Mouse (Mus musculus) 3T3-L1 (cell line): ENCODE measurements at regions not wholly inside any gene's neighbourhood (a gene's known extent, or its start where the extent isn't known, plus 50 kb on each side); places are given as distances from the start of the nearest gene placed in this dataset.

Source experiments
- DNase-seq: peaks from one replicate; pipeline ENCODE4 v3.0.0-alpha.2; 2015; ENCODE audit warnings: low read depth, low spot score

DNA sequence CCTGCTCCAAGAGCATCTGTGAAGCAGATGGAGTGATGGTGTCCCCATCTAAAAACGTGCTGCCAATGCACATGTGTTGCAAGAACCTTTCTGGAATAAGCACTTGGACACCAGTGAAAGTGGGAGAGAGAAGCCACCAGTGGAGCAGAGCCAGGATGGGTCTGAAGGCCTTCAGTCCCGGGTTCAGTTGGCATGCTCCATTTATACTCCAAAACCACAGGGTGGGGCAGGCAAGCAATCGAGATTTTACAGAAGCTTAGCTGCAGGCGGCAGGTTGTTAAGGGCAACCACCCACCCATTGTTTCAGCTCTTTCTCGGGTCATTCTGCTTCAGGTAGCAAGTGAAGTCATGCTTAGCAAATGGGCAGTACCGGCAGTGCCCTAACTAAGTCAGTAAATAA lies 51.8 kb upstream of the Sv2b start:
- no peak for DNase-seq

DNA sequence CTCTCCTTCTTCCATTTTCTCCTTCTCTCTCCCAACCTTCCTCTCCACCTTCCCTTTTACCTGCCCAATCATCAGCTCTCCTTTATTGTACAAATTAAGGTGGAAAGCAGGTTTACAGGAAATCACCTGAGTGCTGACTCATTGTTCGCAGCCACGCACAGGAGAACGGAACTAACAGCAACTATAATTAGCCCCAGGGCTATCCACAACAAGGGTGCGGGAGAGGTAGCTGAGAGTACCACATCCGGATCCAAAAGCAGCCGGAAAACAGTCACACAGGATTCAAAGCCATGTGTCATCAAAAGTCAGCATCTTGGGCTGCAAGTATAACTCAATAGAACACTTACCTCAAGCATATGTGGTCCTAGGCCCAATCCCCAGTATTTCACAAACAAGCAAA lies 53.5 kb upstream of the Sv2b start:
- no peak for DNase-seq

DNA sequence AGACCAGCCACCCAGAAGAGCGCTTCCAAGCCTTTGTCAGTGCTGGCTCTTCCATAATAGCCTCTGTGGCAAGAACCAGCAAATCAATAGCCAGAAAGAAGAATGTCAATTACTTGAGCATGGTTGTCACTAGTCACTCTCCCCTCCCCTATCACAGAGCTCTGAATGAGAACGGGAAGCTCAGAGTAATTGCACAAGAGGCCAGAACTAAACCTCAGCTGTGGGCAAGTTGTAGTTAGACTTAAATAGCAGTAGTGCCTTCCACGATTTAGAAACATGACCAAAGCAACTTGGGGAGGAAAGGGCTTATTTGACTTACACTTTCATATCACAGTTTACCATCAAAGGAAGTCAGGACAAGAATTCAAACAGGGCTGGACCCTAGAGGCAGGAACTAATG lies 56.4 kb upstream of the Sv2b start:
- no peak for DNase-seq

DNA sequence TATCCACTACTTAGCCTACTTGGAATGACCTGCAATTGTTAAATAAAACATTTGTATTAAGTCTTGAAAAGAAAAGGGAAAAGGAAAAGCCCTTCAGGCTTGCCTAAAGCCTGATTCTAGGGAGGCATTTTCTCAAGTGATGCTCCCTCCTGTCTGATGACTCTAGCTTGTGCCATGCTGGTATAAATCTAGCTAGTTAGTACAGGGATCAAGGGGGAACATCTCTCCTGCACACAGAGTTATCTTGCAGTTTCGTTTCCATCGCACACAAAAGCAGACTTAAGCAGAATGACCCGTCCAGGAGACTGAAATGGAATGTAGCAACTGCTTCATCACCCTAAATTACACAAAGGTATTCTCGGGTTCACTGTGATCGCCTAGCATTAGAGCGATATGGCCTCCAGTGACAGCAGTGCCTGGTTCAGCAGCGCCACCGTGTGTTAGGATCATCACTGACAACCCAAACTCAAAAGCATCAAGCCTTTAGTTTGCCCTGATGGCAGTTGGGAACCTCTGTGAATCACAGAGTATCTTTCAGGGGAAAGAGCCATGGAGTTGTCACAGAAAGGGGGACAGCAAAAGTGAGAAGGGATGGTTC lies 57.3 kb upstream of the Sv2b start:
- peak; percentile 79 for DNase-seq

DNA sequence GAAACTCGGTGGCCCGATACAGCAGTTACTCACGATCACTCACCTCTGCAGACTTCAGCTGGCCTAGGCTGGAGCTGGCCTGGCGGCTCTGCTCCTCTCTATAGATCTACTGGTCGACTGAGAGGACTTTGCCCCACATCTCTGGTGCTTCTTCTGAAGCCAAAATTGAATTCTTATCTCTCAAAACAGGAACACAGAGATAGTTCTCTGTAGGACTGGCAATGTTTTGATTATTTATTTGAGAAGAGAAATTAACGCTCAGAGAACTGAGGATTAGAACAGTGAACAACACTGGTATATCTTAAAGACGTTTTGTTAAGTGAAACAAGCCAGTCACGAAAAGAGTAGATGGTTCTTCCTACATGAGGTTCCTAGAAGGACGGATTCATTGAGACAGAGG lies 59.3 kb upstream of the Sv2b start:
- no peak for DNase-seq

DNA sequence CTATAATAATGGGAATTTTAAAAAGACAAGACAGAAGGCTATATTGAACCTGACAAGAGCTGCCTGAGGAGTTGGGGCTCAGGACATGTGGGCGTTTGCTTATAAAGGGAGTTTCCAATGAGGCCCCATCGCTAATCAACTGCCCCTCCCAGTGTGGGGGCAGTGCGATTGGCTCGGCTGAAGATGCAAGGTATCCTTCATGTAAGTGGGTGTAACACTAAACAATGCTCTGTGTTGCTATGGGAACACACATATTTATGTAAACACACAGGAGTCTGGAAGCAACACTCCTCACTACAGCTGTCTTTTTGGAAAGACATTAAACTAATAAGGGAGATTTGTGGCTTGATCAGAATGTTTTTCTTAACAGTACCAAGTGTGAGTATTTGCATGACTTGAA lies 60.3 kb upstream of the Sv2b start:
- DNase-seq: no peak

DNA sequence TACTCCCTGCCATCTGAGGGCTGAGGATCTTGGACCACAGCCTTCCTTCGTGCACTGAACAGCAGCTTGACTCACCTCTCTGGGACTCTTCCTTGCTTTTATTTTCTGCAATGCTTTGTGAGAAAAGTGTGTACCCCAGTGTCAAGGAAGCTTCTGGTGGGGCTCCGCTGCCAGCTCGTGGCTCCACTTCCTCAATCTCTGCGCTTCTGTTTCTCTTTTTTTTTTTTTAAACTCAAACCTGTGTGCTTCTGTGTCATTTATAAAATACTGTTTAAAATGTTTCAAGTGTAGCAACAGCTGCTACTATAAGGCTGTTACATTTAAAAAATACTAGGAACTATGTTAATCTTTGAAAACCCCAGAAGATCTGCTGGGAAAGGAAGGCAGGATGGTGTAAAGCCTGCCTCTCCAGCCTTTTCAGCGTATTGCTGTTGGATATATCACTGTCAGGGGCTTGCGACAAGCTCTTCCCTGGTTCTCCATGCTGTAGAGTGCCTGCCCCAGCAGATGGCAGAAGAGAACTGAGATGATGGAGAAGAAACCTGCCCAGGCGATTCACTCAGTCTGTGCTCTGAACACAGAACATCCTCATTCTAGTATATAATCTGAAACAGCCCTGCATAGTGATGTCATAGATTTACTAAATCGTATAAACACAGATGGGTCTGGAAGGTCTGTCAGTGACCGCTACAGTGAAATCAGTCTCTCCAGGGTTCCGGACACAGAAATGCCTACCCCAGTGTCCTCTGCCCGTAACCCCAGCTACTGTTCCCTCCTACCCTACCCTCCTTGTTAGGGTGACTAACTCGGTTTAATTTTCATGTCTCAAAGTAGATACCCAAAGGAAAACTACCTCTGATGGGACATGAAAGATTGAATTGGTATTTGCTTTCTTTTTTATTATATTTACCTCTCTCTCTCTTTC lies 61.8 kb upstream of the Sv2b start:
- DNase-seq: peak; percentile 86

DNA sequence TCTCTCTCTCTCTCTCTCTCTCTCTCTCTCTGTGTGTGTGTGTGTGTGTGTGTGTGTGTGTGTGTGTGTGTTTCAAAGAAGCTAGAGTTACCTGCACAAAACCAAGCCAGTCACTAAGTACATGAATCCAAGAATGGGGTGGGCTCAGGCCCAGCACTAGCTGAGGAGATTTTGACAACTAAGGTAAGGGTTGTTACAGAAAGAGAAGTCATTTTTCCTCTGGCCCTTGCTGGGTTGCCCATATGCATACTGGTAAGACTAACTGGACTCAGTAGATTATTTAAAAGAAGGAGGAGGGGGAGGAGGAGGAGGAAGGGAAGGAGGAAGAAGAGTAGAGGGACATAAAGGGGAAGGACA lies 62.4 kb upstream of the Sv2b start:
- DNase-seq: no peak

DNA sequence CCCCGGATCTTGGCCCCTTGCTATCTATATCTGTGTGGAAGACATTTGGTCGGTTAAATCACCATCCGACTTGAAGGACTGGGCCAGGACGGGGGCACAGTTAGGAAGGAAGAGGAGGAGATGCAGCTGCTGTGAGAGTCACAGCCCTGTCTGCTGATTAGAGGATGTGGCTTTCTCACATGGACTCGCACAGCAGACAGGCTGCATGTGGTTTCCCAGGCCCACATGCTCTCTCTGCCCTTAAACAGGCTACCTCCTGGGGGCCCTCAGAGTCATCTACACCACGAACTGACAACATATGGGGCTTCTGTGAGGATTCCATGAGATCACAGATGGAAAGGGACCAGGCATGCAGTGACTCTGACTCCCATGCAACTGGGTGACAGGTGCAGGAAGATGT lies 62.9 kb upstream of the Sv2b start:
- no peak for DNase-seq

DNA sequence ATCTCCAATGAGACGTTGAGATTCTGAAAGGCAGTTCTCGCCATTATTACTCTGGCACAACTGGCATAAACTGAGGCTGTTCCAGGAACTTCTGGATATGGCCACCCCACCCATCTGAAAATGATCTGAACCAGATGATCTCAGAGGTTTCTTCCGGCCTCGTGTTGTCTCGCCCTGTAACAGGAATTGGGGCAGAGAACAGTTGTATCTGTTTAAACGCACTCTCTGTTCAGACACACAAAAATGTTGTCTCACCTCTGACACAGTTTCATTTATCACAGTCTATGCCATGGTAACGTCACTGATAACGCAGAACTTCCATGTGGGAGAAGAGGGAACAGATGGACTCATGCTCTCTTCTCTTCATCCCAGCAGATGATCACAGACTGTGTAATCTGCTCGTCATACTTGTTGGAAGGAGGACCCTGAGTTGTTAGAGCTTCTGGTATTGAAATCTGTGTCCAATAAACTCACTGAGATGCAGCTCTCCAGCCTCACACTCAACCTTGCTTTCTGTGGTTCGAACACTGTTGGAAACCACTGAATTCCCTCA lies 63.9 kb upstream of the Sv2b start:
- DNase-seq: no peak

DNA sequence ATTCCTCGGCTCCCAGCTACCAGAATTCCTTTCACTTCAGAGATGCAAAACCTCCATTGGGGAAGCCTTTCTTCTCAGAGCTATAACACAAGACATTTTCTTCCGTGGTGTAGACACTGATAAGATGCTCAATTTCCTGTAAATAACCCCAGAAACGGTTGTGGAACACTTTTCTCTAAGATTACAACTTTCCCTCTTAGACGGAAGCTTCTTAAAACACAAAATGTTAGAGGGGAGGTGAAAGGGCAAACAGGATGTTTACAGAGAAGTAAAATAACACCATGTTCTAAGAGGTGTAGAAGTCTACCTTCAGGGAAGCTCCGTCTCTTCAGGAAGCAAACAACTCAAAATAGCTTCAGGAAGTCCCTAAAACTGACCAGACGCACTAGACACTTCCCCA lies 65.4 kb upstream of the Sv2b start:
- no peak for DNase-seq

DNA sequence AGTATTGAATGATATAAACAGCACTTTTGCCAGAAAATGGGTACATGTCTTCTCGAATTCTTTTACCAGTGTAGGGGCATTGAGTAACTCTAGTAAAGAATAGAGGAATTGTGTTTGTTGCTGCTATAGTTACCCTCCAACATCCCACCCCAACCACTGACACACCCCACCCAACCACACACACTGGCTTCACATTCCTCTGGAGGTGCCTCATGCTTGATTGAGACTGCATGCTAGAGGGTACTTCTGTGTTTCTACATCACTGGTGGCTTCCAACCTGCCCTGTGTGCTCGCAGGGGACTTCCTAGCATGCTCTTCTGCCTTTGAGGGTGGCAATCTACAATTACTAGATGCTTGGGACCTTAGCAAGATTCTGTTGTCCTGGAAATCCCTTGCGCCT lies 70.5 kb upstream of the Sv2b start:
- DNase-seq: no peak

DNA sequence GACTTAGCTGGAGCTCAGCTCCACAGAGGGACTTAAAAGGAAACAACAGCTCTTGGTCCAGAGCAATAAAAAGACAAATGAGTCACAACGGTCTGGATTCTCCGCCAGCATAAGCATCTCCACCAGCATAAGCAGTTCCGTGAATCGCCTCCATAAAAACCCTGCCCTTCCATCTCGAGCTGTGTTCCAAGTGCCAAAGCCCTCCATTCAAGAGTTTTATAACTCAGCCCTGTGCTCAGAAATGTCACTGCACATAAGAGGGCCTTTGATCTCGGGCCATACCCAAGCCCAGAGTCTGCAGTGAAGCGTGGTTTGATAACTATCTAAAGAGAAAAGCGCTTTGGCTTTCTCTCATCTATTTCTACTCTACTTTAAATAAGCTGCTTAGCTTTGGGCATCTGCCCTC lies 70.8 kb upstream of the Akap13 start:
- no peak for DNase-seq

DNA sequence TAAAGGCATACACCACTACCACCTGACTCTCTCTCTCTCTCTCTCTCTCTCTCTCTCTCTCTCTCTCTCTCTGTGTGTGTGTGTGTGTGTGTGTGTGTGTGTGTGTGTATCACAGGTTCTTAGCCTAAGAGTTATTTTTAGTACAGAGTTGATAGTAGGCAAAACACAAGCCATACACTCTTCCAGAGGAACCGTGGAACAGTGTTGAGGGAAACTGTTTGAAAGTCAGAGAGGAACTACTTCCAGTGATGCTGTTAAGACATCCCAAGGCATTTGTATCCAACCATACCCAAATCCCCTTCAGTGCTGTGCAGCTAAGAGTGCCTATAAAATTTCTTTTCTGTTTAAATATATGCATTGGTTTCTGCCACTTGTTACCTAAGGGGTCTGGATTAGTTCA lies 68.3 kb upstream of the Akap13 start:
- DNase-seq: no peak

DNA sequence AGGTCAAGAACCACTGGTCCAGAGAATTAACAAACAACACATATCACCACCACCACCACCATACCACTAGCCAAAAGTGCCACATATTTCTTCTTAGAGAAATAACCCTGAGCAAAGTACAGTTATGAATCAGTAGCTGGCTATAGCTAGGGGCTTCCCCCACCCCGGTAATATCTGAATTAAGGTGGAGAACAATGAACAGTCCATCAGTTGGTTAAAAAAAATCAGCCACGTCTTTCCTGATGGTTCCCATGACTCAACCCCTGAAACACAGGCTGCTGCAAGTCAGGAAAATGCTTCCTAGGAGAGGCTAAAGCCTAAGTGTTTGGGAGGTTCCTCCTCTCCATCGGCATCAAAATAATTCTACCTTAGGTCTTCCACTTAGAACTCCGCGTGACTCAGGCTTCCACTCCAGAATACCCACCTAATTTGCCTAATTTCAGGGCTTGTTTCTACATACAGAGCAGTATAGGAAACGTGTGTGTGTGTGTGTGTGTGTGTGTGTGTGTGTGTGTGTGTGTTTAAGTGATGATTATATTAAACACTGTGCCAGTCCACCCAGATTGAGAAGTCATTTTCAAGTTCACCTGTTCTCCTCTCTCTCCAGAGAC lies 67.4 kb upstream of the Akap13 start:
- peak; percentile 28 for DNase-seq

DNA sequence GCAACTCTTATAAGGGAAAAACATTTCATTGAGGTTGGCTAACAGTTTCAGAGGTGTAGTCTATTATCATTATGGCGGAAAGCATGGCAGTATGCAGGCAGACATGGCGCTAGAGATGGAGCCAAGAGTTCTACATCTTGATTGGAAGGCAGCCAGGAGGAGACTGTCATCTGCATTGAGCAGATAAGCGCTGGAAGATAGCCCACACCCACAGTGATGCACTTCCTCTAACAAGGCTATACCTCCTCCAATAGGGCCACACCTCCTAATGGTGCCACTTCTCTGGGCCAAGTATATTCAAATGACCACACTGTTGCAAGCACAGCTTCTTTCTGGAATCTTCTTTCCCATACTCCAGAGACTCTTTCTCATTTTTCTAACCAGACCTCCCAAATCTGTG lies 65.2 kb upstream of the Akap13 start:
- peak; percentile 9 for DNase-seq

DNA sequence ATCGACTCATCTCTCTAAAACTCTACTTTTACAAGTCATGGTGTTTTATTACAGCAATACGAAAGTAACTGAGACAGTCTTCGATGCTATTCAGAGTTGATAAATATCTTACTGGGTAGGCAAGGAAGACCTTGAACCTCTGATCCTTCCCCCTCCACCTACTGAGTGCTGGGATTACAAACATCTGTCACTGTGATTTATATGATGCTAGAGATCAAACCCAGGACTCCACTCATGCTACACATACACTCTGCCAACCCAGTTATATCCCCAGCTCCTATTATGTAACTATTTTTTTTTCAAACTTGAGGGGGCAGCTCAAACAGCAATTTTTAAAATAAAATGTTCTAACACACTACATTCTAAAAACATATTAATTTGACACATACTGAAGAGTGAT lies 62.6 kb upstream of the Akap13 start:
- DNase-seq: peak; percentile 8

DNA sequence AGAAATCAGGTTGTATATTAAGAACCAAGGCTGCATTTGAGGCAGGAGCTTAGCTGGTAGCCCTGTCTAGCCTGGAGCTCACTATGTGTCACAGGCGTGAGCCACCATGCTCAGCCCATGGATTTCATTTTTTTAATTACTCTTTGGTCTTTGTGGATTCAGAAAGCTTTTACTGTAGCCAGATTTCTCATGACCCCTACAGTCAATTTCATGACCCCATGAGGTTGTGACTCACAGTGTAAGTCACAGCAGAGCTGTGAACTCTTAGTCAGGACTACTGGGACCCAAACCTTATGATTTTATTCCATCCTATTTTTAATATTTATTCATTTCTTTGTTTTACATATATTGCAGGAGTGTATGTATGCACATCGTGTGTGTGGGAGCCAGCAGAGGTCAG lies 61.9 kb upstream of the Akap13 start:
- peak; percentile 65 for DNase-seq

DNA sequence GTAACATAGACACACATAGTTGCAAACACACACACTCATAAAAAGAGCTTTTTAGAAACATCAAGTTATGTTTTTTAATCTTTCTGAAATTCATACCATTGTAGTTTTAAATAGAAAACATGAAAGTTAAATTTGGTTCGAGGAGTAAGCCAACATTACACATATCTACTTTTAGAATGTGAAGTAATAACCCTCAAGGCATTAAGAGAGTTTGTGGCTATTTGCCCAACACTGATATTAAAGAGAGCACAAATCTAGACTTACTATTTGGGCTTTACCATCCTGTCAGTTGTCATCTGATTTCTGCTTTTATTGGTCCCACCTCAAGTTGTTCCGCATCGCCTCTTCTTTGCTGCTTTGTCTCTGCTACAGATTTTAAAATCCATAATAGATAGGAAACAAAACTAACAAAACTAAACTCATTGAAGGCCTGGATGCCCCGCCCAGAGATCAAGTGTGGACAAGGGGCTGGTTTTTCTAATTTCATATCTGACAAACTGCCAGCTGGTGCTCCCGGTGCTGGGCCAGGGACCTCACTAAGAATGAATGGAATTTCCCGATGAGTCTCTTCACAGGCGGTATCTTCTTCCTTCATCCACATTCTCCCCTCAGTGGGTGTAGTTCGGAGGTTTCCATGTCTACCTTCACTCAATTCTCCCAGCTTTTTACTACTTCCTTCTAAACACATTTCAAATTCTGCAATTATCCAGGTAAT lies 60.3 kb upstream of the Akap13 start:
- DNase-seq: peak; percentile 27

DNA sequence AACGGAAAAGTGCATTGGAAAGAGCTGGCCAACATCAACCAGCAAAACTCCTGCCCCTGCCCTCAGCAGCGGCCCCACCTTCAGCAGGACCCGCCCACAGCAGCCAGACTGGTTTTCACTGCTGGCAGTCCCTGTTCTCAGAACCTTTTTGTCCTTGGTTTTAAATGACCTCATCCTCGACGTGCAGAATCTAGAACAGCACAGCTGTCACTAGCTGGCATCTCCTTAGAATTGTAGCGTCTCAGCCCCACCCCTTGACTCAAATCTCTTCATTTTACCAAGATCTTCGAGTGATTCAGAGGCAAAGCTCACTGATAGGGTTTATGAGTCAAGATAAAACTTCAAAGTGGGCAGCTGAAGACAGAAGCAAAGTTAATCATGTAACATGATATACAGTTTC lies 57.8 kb upstream of the Akap13 start:
- DNase-seq: peak; percentile 82

DNA sequence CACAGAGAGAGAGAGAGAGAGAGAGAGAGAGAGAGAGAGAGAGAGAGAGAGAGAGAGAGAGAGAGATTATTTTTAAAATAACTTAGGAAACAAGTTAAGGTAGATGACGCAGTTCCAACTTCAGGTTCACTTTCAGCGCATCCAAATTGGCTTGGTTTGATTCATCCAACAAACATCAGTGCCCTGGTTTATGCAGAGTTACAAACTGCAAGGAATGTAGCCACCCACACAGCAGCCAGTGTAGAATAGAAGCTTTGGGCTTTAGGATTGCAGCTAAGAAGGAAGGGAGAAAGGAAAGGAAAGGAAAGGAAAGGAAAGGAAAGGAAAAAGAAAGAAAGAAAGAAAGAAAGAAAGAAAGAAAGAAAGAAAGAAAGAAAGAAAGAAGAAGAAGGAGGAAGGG lies 56.9 kb upstream of the Akap13 start:
- peak; percentile 65 for DNase-seq
